Mouse (Mus musculus): ENCODE results near the gene Map4k4. TPM values are rescaled to one million over a fixed set of nuclear protein-coding genes. Genes with fewer than 3 reads are reported as not detected.
A peak's percentile ranks its signal among the peaks of the same experiment; 100 is the strongest.

Map4k4 gene
- polyA plus RNA-seq (2012; ENCODE audit: insufficient read depth, low replicate concordance), result 13.5 and 22.8 TPM in 2 replicates

GRCm38 (mm10) chr1:39900181-39901005 lies at the start of gene Map4k4:
Map4k4 (plus strand) TSS chr1:39900913.
- peaks cover 17% of the 10 kb centered on the region for H3K27me3 ChIP-seq (replicated peaks)
- peak within 1 kb of the TSS; percentile 95 for H3K4me3 ChIP-seq (replicated peaks)
- peaks cover 12% of the 10 kb centered on the region for H3K36me3 ChIP-seq (replicated peaks; ENCODE audit: low read length)
- H3K4me1 ChIP-seq, result peaks cover 66% of the 10 kb centered on the region
- H3K9me3 ChIP-seq, result peaks cover 4% of the 10 kb centered on the region
- TF ChIP-seq FLI1 (IDR thresholded peaks at IDR 0.05; ENCODE audit: low read length), result no peak

- TF ChIP-seq FLI1 (IDR thresholded peaks at IDR 0.05; ENCODE audit: low read length) (no peak), GATA1 (IDR thresholded peaks at IDR 0.05; ENCODE audit: borderline replicate concordance, low read length) (no peak)
- H3K4me3 ChIP-seq (replicated peaks), result no peak overlapping the region
- no peaks in the 10 kb centered on the region for H3K9me3 ChIP-seq
- peaks cover 15% of the 10 kb centered on the region for H3K4me1 ChIP-seq
- no peaks in the 10 kb centered on the region for H3K36me3 ChIP-seq (replicated peaks; ENCODE audit: low read length)
- peaks cover 40% of the 10 kb centered on the region for H3K27me3 ChIP-seq (replicated peaks)
Measured at GRCm38 (mm10) chr1:39855949-39856348, 44.8 kb upstream of the Map4k4 start.

DNA sequence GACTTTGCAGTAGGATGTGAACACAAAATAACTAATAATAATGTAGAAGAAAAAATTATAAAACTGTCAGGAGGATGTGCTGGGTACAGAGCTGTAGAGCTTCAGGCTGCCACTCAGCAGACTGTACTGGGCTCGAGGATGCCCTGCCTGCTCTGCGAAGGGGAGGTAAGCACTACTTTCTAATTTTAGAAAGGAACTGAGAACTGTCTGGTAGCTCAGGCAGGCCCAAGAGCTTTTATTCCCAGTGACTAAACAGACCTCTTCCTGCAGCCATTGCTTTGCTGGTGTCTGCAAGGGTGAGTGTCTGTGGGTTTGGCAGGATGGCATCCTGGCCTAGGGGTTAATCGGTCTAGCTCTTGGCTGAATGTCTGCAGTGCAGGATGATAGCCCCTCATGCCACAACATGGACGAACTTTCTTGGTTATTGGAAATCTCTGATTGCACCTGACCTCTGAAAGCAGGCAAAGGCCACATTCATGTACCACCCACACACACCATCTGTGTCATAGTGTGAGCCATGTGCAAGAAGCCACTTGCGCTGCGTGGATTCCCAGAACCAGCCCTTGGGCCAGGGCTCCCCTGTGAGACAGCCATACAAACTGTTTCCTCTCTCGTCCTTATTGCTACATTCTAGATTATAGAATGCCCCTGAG lies 43.8 kb upstream of the Map4k4 start:
- no peak overlapping the region for H3K4me3 ChIP-seq (replicated peaks)
- H3K9me3 ChIP-seq, result no peaks in the 10 kb centered on the region
- TF ChIP-seq FLI1 (IDR thresholded peaks at IDR 0.05; ENCODE audit: low read length) (no peak), GATA1 (IDR thresholded peaks at IDR 0.05; ENCODE audit: borderline replicate concordance, low read length) (no peak)
- H3K4me1 ChIP-seq, result 0 out of 2 replicates have a peak, but pooled peaks cover 6% of the 10 kb centered on the region
- peaks cover 43% of the 10 kb centered on the region for H3K27me3 ChIP-seq (replicated peaks)
- H3K36me3 ChIP-seq (replicated peaks; ENCODE audit: low read length), result no peaks in the 10 kb centered on the region

DNA sequence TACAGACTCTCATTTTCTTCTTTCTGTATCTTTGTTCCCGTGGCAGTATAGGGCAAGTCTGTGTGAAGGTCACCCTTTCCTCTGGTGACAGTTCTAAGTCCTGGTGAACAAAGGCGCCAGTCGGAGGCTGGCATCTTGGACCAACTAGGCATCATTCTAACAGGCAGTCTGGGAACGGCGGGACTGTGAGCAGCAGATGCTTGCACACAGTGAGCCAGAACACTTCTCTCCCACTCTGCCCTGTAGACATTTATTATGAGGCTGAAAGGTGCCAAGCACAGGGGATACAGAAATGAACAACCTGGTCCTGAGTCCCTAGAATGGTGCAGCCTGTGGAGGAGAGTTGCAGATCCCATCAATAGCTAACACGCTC lies 43.3 kb upstream of the Map4k4 start:
- TF ChIP-seq GATA1 (IDR thresholded peaks at IDR 0.05; ENCODE audit: borderline replicate concordance, low read length) (no peak), FLI1 (IDR thresholded peaks at IDR 0.05; ENCODE audit: low read length) (no peak)
- no peak overlapping the region for H3K4me3 ChIP-seq (replicated peaks)
- H3K36me3 ChIP-seq (replicated peaks; ENCODE audit: low read length), result no peaks in the 10 kb centered on the region
- 0 out of 2 replicates have a peak, but pooled peaks cover 6% of the 10 kb centered on the region for H3K4me1 ChIP-seq
- H3K9me3 ChIP-seq, result no peaks in the 10 kb centered on the region
- peaks cover 45% of the 10 kb centered on the region for H3K27me3 ChIP-seq (replicated peaks)

- Histone ChIP-seq H3K9me3 (no peaks in the 10 kb centered on the region), H3K4me3 (replicated peaks) (peak overlapping the region; percentile 20), H3K36me3 (replicated peaks; ENCODE audit: low read length) (no peaks in the 10 kb centered on the region), H3K27me3 (replicated peaks) (peaks cover 48% of the 10 kb centered on the region), H3K4me1 (0 out of 2 replicates have a peak, but pooled peaks cover 6% of the 10 kb centered on the region)
- TF ChIP-seq GATA1 (IDR thresholded peaks at IDR 0.05; ENCODE audit: borderline replicate concordance, low read length) (no peak), FLI1 (IDR thresholded peaks at IDR 0.05; ENCODE audit: low read length) (no peak)
Measured at GRCm38 (mm10) chr1:39859213-39859612, 41.5 kb upstream of the Map4k4 start.

DNA sequence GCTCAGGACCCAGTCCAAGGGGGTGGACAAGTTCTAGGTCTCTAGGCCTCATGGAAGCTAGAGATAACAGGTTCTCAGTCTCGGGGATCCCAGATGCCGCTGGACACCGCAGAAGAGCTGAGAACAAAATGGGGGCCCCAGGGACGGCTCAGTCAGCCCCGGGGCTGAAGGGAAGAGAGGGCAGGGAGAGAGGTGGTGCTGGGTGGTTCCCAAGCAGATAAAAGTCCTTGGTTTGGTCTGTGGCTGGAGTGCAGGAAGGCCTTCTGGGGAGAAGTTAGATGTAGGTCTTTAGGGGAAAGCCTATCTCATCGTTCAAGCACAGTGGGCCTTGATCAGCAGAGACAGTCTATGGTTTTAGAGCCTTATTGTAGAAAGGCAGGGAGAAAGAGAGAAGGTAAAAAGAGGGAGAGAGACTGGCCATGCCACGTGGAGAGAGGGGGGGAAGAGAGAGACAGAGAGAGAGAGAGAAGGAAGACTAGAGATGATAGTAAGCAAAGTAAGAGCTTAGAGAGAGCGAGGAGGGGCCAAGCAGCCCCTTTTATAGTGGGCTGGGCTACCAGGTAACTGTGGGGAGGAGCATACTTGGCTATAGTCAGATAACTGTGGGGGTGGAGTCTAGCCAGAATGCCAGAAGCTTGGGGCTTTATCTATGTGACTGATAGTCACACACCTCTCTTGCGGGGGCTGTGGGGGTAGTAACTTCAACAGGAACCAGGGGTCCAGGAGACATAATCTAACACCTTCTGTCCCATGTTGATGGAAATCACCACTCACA lies 34.2 kb upstream of the Map4k4 start:
- H3K36me3 ChIP-seq (replicated peaks; ENCODE audit: low read length), result no peaks in the 10 kb centered on the region
- peaks cover 22% of the 10 kb centered on the region for H3K27me3 ChIP-seq (replicated peaks)
- H3K9me3 ChIP-seq, result peaks cover 2% of the 10 kb centered on the region; the same call in 1 of the 2 replicates
- no peak overlapping the region for H3K4me3 ChIP-seq (replicated peaks)
- TF ChIP-seq GATA1 (IDR thresholded peaks at IDR 0.05; ENCODE audit: borderline replicate concordance, low read length), result no peak
- TF ChIP-seq FLI1 (IDR thresholded peaks at IDR 0.05; ENCODE audit: low read length), result no peak
- H3K4me1 ChIP-seq, result peaks cover 20% of the 10 kb centered on the region

DNA sequence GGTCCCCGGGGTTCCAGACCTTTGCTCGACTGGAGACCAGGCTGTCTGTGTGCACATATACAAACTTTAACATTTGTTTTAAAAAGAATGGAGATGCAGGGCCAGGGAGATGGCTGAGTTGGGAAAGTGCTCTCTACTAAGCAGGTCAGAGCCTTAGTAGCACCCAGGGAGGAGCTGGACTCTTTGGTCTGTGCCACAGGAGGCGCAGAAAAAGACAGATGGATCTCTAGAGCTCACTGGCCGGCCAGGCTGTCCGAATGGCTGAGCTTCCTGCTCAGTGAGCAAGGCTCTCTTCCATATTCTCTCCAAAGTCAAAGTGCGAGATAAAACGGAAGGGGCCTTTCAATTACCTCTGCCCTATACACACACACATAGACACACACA lies 33.6 kb upstream of the Map4k4 start:
- Histone ChIP-seq H3K27me3 (replicated peaks) (peaks cover 18% of the 10 kb centered on the region), H3K9me3 (peaks cover 2% of the 10 kb centered on the region; the same call in 1 of the 2 replicates), H3K4me3 (replicated peaks) (no peak overlapping the region), H3K4me1 (peaks cover 20% of the 10 kb centered on the region), H3K36me3 (replicated peaks; ENCODE audit: low read length) (no peaks in the 10 kb centered on the region)
- TF ChIP-seq GATA1 (IDR thresholded peaks at IDR 0.05; ENCODE audit: borderline replicate concordance, low read length), result no peak
- no peak for TF ChIP-seq FLI1 (IDR thresholded peaks at IDR 0.05; ENCODE audit: low read length)

DNA sequence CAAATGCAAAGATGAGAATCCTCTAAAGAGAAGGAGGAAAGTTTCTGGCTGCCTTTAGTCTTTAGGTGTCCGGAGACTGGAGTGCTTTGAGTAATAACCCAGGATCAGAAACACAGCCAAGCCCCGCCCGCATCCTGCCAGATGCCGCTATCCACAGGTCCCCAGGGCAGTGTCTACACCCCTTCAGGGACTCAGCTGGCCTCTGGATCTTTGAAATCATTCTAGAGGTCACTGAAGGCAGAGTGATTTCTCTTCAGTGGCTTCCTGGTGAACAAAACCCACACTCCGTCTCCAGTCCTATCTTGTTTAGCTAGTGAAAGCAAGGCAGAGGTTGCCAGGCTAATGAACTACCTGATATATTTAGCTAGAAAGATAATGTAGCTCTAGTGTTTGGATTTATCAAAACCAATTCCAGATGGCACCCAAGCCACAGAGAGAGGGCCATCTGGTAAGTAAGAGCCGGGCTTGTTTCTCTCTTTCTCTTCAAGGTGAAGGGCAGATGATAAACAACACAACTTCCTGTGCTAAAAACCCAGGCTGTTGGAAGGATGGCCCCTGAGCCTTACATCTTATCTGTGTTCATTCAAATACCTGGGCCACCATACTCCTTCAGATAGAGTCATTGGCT lies 32.6 kb upstream of the Map4k4 start:
- peaks cover 13% of the 10 kb centered on the region for H3K27me3 ChIP-seq (replicated peaks)
- peaks cover 20% of the 10 kb centered on the region for H3K4me1 ChIP-seq
- peaks cover 2% of the 10 kb centered on the region; the same call in 1 of the 2 replicates for H3K9me3 ChIP-seq
- no peaks in the 10 kb centered on the region for H3K36me3 ChIP-seq (replicated peaks; ENCODE audit: low read length)
- TF ChIP-seq FLI1 (IDR thresholded peaks at IDR 0.05; ENCODE audit: low read length) (no peak), GATA1 (IDR thresholded peaks at IDR 0.05; ENCODE audit: borderline replicate concordance, low read length) (no peak)
- no peak overlapping the region for H3K4me3 ChIP-seq (replicated peaks)

Measured in megakaryocyte, embryonic 14.5 days (primary cell).